Mouse (Mus musculus) forebrain, embryonic 16.5 days (tissue): ENCODE results near the gene Nsmce4a. TPM values are rescaled to one million over a fixed set of nuclear protein-coding genes. Genes with fewer than 3 reads are reported as not detected.

ENCODE experiments used
- ATAC-seq: fragments of 200-750 bp; cut with Nextera tagmentation; 2 replicates; pipeline ENCODE4 v1.8.0; 2017; ENCODE audit warnings: mild to moderate bottlenecking, moderate library complexity
- H3K27ac ChIP-seq: fragments of 300-500 bp; sonication (generic); 2 replicates; pipeline ENCODE4 v1.5.1; 2014; ENCODE audit warnings: low read length, control low read depth
- H3K27me3 ChIP-seq: fragments of 300-500 bp; sonication (generic); replicated peaks from 2 replicates; pipeline ENCODE4 v1.6.1; 2014; ENCODE audit warnings: low read length; ENCODE audit not compliant: control insufficient read depth, insufficient read depth
- H3K36me3 ChIP-seq: fragments of 300-500 bp; sonication (generic); 2 replicates; pipeline ENCODE4 v1.6.1; 2014; ENCODE audit not compliant: control insufficient read depth, insufficient read depth
- H3K4me1 ChIP-seq: fragments of 300-500 bp; sonication (generic); replicated peaks from 2 replicates; pipeline ENCODE4 v1.6.1; 2014; ENCODE audit warnings: low read length; ENCODE audit not compliant: control insufficient read depth, insufficient read depth
- H3K4me2 ChIP-seq: fragments of 300-500 bp; sonication (generic); 2 replicates; pipeline ENCODE4 v1.6.1; 2014; ENCODE audit warnings: mild to moderate bottlenecking, low read length, control low read depth
- H3K4me3 ChIP-seq: fragments of 300-500 bp; sonication (generic); replicated peaks from 2 replicates; pipeline ENCODE4 v1.5.1; 2014; ENCODE audit warnings: mild to moderate bottlenecking, low read length, control low read depth
- H3K9ac ChIP-seq: fragments of 300-500 bp; sonication (generic); replicated peaks from 2 replicates; pipeline ENCODE4 v1.6.1; 2014; ENCODE audit warnings: low read depth, low read length, control low read depth
- H3K9me3 ChIP-seq: fragments of 300-500 bp; sonication (generic); 2 replicates; pipeline ENCODE4 v1.6.1; 2016; ENCODE audit warnings: low read length; ENCODE audit not compliant: control insufficient read depth
- WGBS: fragments of 180-500 bp; shearing (Covaris S2); extraction: QIAGEN DNeasy Blood & Tissue Kit; methylation state at CpG from one replicate; pipeline ENCODE4 v1.1.7; 2014; 5-methylcytosine and 5-hydroxymethylcytosine counted together
- polyA plus RNA-seq: library from polyadenylated mRNA; unstranded; fragments of >200 nt; fragmentation: Nextera tagmentation; extraction: Ambion mirVana; gene quantifications from 2 replicates; pipeline ENCODE4 v1.2.1, GENCODE M21; 2015

The Nsmce4a gene
- 92.2 and 104 TPM in 2 replicates for polyA plus RNA-seq

DNA sequence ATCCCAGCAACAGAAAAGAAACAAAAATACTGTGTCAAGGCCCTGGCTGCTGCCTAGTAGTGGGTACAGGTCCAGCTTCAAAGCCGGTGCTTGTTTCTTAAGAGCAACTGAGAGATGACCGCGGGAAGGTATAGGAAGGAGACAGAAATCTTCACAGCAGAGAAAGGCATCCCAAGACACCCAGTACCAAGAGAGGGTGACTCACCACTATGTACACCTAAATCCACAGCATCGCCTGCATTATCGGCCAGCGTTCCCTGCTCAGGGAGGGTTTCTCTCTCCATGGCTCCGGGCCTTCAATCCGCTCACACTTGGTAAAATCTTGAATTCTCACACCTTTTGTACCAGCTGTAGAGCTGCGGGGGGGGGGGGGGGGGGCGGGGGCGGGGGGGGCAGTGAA lies at the start of gene Nsmce4a:
TSS of gene Nsmce4a (minus strand) at position 298 of the 400 bp plus-strand sequence.
- 77% methylated on average over 9 of the region's 11 CpGs for WGBS
- no peak for ATAC-seq
- H3K9me3 ChIP-seq = no peaks in the 10 kb centered on the region

DNA sequence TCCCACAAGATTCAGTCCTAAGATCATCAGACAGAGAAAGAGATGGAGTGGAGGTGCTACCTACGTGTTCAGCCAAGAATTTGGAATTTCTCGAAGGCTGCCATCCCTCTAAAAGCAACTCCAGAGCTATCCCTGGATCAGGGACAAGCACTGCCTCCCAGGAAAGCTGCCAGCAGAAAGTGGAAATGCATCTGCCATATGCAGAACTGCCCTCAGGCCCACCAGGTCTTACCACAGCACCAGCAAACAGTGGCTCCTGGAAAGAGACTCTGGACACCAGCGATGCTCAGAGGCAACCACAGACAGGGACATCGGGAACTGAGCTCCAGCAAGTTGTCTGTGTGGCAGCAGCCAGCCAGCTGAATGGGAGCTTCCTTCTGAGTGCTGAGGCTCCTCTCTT lies 49.4 kb upstream of the Nsmce4a start:
- WGBS = 82% methylated on average over 4 of the region's 4 CpGs
- Histone ChIP-seq H3K9me3 (no peaks in the 10 kb centered on the region), H3K4me1 (no peaks in the 10 kb centered on the region), H3K9ac (no peak overlapping the region), H3K36me3 (no peaks in the 10 kb centered on the region), H3K4me3 (no peak overlapping the region), H3K27ac (no peak overlapping the region), H3K27me3 (no peaks in the 10 kb centered on the region), H3K4me2 (no peak overlapping the region)
- ATAC-seq = no peak

More for the DNA sequence above, at the start of gene Nsmce4a:
- H3K36me3 ChIP-seq = no peaks in the 10 kb centered on the region
- H3K27me3 ChIP-seq = no peaks in the 10 kb centered on the region
- H3K4me2 ChIP-seq = no peak within 1 kb of the TSS
- no peak within 1 kb of the TSS for H3K9ac ChIP-seq
- no peak within 1 kb of the TSS for H3K27ac ChIP-seq
- H3K4me3 ChIP-seq = no peak within 1 kb of the TSS
- H3K4me1 ChIP-seq = peaks cover 19% of the 10 kb centered on the region

DNA sequence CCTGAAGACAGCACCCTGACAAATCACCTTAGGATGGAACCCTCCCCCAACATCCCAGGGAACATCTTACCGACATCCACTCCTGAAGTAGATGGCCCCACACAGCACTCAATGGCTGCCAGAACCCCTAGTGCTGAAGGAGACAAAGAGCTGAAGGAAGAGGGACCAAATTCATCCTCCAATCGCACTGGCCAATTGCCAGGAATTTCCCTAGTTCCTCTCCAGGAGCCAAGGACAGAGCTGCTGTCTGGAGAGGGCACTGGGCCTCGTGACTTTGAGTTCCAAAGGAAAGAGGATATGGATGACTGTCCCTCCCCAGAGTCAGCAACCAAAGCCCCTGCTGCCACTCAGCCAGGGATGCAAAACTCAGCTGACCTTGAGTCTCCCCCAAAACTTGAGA lies 49.0 kb upstream of the Nsmce4a start:
- Histone ChIP-seq H3K9ac (no peak overlapping the region), H3K4me2 (no peak overlapping the region), H3K4me3 (no peak overlapping the region), H3K27ac (no peak overlapping the region), H3K4me1 (no peaks in the 10 kb centered on the region), H3K9me3 (no peaks in the 10 kb centered on the region), H3K36me3 (no peaks in the 10 kb centered on the region), H3K27me3 (no peaks in the 10 kb centered on the region)
- no peak for ATAC-seq
- 63% methylated on average over 3 of the region's 3 CpGs for WGBS

GRCm38 (mm10) chr7:130621068-130621467 lies 48.1 kb upstream of the Nsmce4a start:
- Histone ChIP-seq H3K27me3 (no peaks in the 10 kb centered on the region), H3K9ac (no peak overlapping the region), H3K4me3 (no peak overlapping the region), H3K9me3 (no peaks in the 10 kb centered on the region), H3K4me1 (no peaks in the 10 kb centered on the region), H3K36me3 (no peaks in the 10 kb centered on the region), H3K4me2 (no peak overlapping the region), H3K27ac (no peak overlapping the region)
- WGBS = 96% methylated on average over 2 of the region's 2 CpGs
- no peak for ATAC-seq

DNA sequence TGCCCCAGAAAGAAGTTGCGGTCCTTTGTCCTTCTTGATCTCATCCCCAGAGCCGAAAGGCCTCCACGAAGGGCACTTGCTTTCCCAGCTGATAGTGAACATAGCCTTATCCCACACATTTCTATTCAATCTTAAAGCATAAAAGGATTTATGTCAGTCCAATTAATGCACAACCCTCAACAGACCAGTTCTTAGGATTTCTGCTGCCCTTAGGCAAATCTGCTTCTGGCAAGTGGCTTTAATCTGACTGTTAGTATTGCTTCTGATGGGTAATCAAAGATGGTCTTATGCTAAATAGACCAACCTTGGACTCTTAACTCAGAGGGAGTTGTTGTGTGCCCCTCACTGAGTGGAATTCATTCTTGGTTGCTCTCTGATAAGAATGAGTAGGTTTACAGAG lies 44.7 kb upstream of the Nsmce4a start:
- H3K4me2 ChIP-seq = no peak overlapping the region
- H3K4me3 ChIP-seq = no peak overlapping the region
- H3K9me3 ChIP-seq = no peaks in the 10 kb centered on the region
- no peak overlapping the region for H3K9ac ChIP-seq
- no peaks in the 10 kb centered on the region for H3K4me1 ChIP-seq
- H3K27me3 ChIP-seq = no peaks in the 10 kb centered on the region
- WGBS = 91% methylated on average over 3 of the region's 3 CpGs
- no peak overlapping the region for H3K27ac ChIP-seq
- no peaks in the 10 kb centered on the region for H3K36me3 ChIP-seq
- ATAC-seq = no peak

DNA sequence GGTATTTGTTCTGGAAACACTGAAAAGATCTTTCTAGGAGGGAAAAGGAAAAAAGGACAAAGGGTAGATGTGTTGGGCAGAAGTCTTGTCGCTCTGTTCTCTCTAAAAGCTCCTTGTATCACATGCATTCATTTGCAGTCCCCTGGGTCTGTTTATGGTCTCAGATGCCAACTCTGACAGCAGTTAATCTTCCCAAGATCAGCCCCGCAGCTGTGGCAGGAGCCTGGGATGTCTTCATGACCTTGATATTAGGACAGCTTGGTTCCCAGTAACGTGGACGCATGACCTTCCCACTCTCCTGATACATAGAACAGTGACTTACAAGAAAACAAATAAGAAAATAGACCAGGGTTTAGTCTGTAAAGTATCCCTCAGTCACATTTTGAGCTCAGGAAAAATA lies 41.1 kb upstream of the Nsmce4a start:
- Histone ChIP-seq H3K36me3 (no peaks in the 10 kb centered on the region), H3K27ac (no peak overlapping the region), H3K9me3 (no peaks in the 10 kb centered on the region), H3K4me2 (no peak overlapping the region), H3K4me3 (no peak overlapping the region), H3K27me3 (no peaks in the 10 kb centered on the region), H3K9ac (no peak overlapping the region), H3K4me1 (no peaks in the 10 kb centered on the region)
- ATAC-seq = no peak
- 79% methylated on average over 4 of the region's 4 CpGs for WGBS

- no peak overlapping the region for H3K4me2 ChIP-seq
- H3K27me3 ChIP-seq = no peaks in the 10 kb centered on the region
- no peak for ATAC-seq
- H3K27ac ChIP-seq = no peak overlapping the region
- 81% methylated on average over 4 of the region's 4 CpGs for WGBS
- no peaks in the 10 kb centered on the region for H3K36me3 ChIP-seq
- no peaks in the 10 kb centered on the region for H3K9me3 ChIP-seq
- no peak overlapping the region for H3K9ac ChIP-seq
- no peak overlapping the region for H3K4me3 ChIP-seq
- no peaks in the 10 kb centered on the region for H3K4me1 ChIP-seq
Measured at GRCm38 (mm10) chr7:130606958-130607357, 34.0 kb upstream of the Nsmce4a start.

GRCm38 (mm10) chr7:130605111-130605510 lies 32.2 kb upstream of the Nsmce4a start:
- Histone ChIP-seq H3K36me3 (no peaks in the 10 kb centered on the region), H3K9ac (no peak overlapping the region), H3K4me3 (no peak overlapping the region), H3K27ac (no peak overlapping the region), H3K4me1 (no peaks in the 10 kb centered on the region), H3K27me3 (no peaks in the 10 kb centered on the region), H3K9me3 (no peaks in the 10 kb centered on the region), H3K4me2 (no peak overlapping the region)
- no peak for ATAC-seq
- WGBS = 31% methylated on average over 6 of the region's 6 CpGs

GRCm38 (mm10) chr7:130604390-130604789 lies 31.5 kb upstream of the Nsmce4a start:
- Histone ChIP-seq H3K4me3 (no peak overlapping the region), H3K9ac (no peak overlapping the region), H3K4me1 (no peaks in the 10 kb centered on the region), H3K36me3 (no peaks in the 10 kb centered on the region), H3K9me3 (no peaks in the 10 kb centered on the region), H3K4me2 (no peak overlapping the region), H3K27ac (no peak overlapping the region), H3K27me3 (no peaks in the 10 kb centered on the region)
- no peak for ATAC-seq
- 84% methylated on average over 2 of the region's 2 CpGs for WGBS

DNA sequence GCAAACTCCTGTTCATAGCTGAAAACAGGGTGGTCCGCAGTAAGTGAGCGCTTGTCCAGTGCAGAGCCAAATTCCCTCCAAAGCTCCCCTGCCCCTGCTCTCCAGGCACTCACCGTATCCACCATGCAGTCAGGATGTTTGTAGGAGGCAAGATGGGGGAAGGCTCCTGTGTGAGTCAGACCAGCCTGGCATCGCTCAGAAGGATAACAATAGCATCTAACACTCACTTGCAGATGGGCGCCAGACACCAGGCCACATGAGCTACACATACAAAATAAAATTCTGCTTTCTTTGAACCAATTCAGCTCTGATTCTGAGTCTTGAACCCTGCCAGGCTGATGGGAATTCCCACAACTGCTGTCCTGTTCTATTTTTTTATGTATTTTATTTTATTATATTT lies 30.6 kb upstream of the Nsmce4a start:
- no peaks in the 10 kb centered on the region for H3K27me3 ChIP-seq
- ATAC-seq = no peak
- no peak overlapping the region for H3K27ac ChIP-seq
- no peaks in the 10 kb centered on the region for H3K4me1 ChIP-seq
- H3K4me2 ChIP-seq = no peak overlapping the region
- H3K9me3 ChIP-seq = no peaks in the 10 kb centered on the region
- no peak overlapping the region for H3K4me3 ChIP-seq
- WGBS = 87% methylated on average over 5 of the region's 5 CpGs
- H3K9ac ChIP-seq = no peak overlapping the region
- H3K36me3 ChIP-seq = no peaks in the 10 kb centered on the region
